Mouse (Mus musculus) frontal cortex, postnatal 25 days (tissue): ENCODE data around the gene Lrrc49.

Experiments used
- DNase-seq, 2 experiments: peaks; one replicate each; pipeline ENCODE4 v3.0.0; 2022; ENCODE audit warnings: low spot score in 2 of 2

Lrrc49 gene

GRCm38 (mm10) chr9:60674780-60675179, 13.2 kb downstream of the Lrrc49 start:
- DNase-seq = no peak

GRCm38 (mm10) chr9:60672568-60672967, 15.4 kb downstream of the Lrrc49 start:
- DNase-seq = no peak

GRCm38 (mm10) chr9:60668886-60669285, 19.1 kb downstream of the Lrrc49 start:
- no peak for DNase-seq

- DNase-seq = no peak
Observed at GRCm38 (mm10) chr9:60665535-60665934, 22.4 kb downstream of the Lrrc49 start.

GRCm38 (mm10) chr9:60664866-60665265, 23.1 kb downstream of the Lrrc49 start:
- DNase-seq = no peak

- DNase-seq = no peak
Observed at GRCm38 (mm10) chr9:60664385-60664784, 23.6 kb downstream of the Lrrc49 start.

- DNase-seq = no peak
Observed at GRCm38 (mm10) chr9:60662936-60663335, 25.0 kb downstream of the Lrrc49 start.

GRCm38 (mm10) chr9:60653582-60653981, 34.4 kb downstream of the Lrrc49 start:
- no peak for DNase-seq

- no peak for DNase-seq
Observed at GRCm38 (mm10) chr9:60653137-60653536, 34.8 kb downstream of the Lrrc49 start.

- DNase-seq = no peak
Observed at GRCm38 (mm10) chr9:60650277-60650676, 37.7 kb downstream of the Lrrc49 start.

GRCm38 (mm10) chr9:60648981-60649975, 38.7 kb downstream of the Lrrc49 start:
- peak; percentile 45 to 64 for DNase-seq

GRCm38 (mm10) chr9:60633601-60634000, 54.4 kb downstream of the Lrrc49 start:
- DNase-seq = no peak

- DNase-seq = no peak
Observed at GRCm38 (mm10) chr9:60626311-60626791, 61.6 kb downstream of the Lrrc49 start.

GRCm38 (mm10) chr9:60625895-60626294, 62.1 kb downstream of the Lrrc49 start:
- DNase-seq = no peak

GRCm38 (mm10) chr9:60616946-60617345, 71.0 kb downstream of the Lrrc49 start:
- DNase-seq = no peak

- DNase-seq = no peak
Observed at GRCm38 (mm10) chr9:60616359-60616758, 71.6 kb downstream of the Lrrc49 start.

- no peak for DNase-seq
Observed at GRCm38 (mm10) chr9:60612260-60612659, 75.7 kb downstream of the Lrrc49 start.

GRCm38 (mm10) chr9:60610194-60610593, 77.8 kb downstream of the Lrrc49 start:
- DNase-seq = no peak

GRCm38 (mm10) chr9:60608857-60609256, 79.1 kb downstream of the Lrrc49 start:
- no peak for DNase-seq

- DNase-seq = no peak
Observed at GRCm38 (mm10) chr9:60608086-60608485, 79.9 kb downstream of the Lrrc49 start.

GRCm38 (mm10) chr9:60604971-60605370, 83.0 kb downstream of the Lrrc49 start:
- no peak for DNase-seq

GRCm38 (mm10) chr9:60601936-60602335, 86.0 kb downstream of the Lrrc49 start:
- no peak for DNase-seq

GRCm38 (mm10) chr9:60600273-60600672, 87.7 kb downstream of the Lrrc49 start:
- no peak for DNase-seq
